Mouse (Mus musculus) MEL-GATA-1-ER (cell line): ENCODE measurements around the gene Acsbg2.

Experiments
- DNase-seq: peaks from one replicate; pipeline ENCODE4 v3.0.0-alpha.2; 2012; ENCODE audit warnings: low read depth; ENCODE audit errors: extremely low read depth

The Acsbg2 gene

DNA sequence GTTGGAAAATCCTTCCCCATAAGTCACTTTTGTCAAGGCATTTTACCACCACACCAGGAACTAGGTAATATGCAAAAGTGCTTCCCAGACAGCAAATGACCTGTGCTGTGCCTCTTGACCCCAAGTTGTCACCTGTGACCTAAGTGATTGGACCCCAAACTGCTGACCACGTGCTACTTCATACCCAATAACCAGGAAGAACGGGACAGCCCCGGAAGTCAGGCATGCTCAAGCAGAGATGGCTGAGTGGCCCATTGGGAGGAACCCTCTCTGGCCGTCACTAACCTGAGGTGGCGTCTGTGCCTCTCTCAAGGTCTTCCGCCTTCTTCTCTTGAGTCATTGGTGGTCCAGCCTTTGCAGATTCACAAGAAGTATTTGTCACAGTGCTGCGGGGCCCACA is 1.7 kb downstream of the Acsbg2 start:
- no peak for DNase-seq

DNA sequence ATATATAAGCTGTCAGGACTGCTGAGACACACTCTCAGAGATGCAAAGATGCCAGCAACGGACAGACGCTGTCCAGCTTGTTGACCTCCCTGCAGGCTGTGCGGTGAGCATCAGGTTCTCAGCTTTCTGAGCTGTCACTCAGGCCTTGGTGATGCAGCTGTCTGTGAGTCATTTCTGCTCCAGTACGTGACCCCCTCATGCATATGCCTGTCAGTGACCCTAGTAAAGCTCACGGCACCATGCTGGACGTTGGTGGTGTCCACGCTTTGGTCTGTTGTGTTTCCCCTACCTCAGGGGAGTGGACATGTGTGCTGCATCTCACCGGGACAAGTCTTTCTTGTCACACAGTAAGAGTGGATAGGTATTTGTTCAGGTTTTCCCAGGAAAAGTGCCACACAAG is 2.5 kb downstream of the Acsbg2 start:
- DNase-seq, result no peak

DNA sequence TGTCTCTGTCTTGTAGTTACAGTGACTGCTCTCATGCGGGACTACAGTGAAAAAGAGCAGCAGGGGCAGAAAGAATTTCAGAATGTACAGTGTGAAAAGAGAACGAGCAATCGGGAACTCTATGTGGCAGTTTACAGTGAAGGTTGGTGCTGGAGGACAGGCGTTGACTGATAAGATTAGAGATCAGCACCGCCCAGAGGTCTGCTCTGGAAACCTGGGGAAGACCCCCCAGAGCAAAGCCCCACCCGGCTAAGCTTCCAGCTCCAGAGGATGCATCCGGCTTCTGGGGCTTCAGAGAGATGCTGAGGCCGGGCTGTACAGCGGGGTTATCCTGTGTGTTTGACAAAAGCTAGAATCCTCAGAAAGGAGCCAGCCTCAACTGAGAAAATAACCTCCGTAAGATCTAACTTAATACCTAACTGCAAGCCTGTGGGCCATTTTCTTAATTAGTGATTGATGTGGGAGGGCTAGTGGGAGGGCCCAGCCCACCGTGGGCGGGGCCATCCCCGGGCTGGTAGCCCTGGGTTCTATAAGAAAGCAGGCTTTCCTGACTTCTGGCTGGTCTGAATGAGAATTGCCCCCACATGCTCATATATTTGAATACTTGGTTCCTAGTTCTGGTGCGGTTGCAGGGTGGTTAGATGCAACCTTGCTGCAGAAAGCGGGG is 3.8 kb downstream of the Acsbg2 start:
- DNase-seq, result no peak

DNA sequence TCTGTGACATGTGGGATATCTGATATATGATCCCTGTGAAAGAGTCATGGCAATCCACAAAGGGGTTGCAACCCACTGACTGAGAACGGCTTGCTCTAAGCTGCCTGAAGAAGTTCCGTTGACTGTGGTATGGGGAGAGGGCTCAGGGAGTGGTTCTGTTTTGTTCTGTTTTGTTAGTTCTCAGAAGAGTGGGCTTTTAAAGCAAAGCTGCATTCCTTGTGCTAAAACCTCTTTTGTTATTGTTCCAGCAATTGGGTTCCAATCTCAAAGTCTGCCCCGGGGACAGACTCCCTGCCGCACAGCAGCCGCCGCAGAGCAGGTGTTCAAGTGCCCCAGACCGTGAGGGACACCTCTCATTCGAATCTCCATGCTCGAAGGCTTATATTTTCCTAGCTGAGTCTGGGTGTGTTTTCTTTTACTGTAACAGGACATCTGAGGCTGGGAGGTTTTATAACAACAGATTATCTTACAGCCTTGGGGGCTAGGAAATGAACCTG is 4.7 kb downstream of the Acsbg2 start:
- DNase-seq, result no peak

DNA sequence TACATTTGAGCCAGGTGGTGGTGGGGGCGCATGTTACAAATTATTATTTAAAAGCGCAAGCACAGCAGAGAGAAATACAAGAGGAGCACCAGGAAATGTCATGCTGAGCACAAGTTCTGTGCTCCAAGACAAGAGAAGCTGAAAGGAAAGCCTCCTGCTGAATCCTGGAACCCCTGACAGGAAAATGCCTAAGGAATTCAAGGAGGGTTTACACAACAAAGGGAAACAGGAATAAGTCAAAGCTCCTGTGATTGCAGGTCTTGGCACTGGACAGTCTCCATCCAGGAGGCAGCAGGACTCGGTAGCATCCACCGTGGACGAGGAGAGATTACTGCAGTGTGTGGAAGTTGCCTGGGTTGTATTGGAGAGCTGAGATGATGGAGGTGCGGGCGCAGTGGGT is 8.2 kb downstream of the Acsbg2 start:
- DNase-seq, result no peak

DNA sequence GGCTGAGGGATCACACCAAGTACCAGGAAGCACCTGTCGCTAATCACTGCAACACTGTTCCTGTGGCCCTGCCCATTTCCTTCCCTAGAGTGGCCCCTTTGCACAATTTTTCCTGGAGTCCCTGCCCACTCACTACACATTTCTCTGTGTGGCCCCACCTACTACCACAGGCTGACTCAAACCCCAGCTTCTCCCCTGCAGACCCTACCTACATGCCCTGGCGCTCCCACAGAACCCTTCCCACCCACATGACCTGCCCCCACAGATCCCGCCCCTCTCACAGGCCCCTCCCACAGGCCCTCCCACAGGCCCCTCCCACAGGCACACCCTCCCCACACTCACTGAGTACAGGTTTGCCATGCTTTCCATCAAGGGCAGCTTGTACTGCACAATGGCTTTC is 13.1 kb downstream of the Acsbg2 start:
- DNase-seq, result no peak

DNA sequence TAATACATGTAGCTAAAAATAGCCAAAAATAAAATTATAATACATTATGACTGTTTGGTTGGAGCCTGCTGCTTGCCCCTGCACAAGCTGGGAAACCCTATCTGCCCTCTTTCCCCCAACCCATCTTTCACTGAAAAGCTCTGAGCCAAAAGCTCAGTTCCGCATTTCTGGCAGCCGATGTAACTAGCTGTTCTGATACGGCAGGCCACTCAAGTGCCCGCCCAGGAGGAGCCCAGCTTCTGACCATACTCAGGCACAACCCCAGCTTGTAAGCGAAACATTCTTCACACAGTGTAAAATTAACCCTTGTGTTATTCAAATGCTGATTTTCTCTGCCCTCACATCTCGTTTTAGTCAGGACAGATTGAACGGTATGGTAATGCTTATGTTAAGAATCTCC is 15.3 kb downstream of the Acsbg2 start:
- peak; percentile 77 for DNase-seq

DNA sequence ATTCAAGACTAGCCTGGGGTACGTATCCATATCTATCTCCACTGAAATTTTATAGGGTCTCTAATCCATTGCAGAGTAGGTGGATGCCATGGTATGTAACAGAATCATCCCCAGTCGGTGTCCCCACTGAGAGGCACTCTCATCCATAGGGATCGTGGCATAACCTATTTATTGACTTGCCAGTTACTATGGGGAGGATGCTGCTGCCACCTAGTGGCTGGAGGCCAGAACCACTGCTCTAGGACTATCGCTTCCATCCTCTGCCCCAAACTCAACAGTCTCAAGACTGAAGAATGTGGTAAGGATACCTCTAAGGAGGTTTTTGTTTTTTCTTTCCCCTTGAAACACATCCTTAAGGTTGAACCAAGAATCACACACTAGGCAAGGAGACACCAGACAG is 16.0 kb downstream of the Acsbg2 start:
- DNase-seq, result peak; percentile 66

DNA sequence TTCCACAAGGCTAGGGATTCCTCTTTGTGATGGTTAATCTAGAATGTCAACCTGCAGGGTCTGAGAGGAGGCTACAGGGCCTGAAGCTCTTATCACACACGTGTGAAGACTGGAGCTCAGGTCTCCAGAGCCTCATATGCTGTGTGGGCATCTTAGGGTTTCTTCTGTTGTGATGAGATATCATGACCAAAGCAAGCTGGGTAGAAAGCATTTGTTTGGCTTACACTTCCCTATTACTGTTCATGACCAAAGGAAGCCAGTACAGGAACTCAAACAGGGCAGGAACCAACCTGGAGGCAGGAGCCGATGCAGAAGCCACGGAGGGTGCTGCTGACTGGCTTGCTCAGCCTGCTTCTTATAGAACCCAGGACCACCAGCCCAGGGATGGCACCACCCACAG is 18.8 kb downstream of the Acsbg2 start:
- peak; percentile 59 for DNase-seq

DNA sequence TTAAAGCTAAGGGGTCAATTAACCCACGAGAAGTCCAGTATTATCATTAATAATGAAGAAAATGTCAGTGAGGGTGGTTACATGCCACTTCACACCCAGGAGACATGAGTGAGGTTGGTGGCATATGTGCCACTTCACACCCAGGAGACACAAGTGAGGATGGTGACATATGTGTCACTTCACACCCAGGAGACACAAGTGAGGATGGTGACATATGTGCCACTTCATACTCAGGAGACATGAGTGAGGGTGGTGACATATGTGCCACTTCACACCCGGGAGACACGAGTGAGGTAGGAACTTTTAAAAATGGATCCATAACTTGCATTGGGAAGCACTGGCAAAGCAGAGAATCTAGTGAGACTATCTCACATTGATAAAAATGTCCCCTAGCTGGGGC is 23.1 kb downstream of the Acsbg2 start:
- DNase-seq, result no peak

DNA sequence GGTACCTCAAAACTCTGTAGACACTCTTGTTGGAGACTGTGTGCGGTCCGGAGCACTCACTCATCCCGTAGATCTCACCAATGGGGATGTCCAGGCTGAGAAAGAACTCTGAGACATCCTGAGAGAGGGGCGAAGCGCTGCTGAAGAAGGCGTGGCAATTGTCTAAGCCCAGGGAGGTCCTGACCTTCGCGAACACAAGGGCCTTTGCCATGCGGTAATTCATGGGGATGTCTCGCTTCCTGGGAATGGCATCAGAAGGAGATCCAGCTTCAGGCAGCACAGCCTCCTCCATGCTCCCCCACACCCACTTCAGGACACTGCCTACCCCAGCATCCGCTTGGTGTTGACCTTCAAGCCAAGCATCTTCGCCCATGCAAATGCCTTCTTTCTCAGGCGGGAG is 24.5 kb downstream of the Acsbg2 start:
- DNase-seq, result no peak

DNA sequence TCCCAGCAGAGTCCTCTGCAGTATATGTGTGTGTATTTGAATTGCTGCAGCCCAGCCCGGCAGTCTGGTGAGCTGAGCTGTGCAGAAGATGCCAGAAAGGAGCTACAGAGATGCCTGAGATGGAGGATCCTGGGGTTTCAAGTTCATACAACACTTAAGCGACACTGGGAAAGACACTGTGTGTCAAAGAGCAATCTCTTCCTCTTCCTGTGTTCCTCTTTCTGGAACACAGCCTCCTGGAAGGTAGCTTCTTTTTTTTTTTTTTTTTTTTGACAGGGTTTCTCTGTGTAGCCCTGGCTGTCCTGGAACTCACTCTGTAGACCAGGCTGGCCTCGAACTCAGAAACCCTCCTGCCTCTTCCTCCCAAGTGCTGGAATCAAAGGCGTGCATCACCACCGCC is 25.5 kb downstream of the Acsbg2 start:
- DNase-seq, result no peak

DNA sequence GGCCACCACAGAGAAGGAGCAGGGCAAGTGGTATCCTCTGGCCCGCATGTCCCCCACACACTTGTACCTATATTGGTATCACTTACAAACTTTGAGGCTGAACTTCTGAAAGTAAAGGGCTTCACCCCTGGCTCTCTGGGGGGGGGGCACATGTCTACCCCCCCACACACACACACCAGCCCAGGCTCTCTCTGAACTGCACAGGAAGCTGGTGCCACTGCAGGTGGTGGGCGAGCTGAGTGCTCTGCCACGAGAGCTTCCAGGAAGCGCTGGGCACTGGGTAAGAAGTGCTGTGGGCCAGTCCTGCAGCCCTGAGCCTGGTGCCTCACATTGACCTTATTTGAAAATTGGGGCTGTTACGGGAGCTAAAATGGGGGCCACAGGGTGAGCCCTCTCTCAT is 30.6 kb downstream of the Acsbg2 start:
- DNase-seq, result no peak

DNA sequence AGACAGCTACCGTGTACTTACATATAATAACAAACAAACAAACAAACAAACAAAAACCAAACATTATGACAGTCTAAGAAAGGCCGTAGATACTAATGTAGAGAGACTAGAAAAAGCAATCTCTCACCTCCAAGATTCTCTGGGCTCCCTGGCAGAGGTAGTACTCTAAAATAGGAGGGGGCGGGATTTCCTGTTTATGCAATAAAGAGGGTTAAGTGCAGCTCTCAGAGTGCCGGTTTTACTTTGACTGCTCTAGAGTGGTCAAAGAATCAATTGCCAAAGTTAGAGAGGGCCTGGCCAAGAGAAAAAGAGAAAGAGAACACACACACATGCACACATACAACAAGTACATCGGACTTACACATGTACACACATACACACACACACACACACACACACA is 32.1 kb downstream of the Acsbg2 start:
- no peak for DNase-seq

DNA sequence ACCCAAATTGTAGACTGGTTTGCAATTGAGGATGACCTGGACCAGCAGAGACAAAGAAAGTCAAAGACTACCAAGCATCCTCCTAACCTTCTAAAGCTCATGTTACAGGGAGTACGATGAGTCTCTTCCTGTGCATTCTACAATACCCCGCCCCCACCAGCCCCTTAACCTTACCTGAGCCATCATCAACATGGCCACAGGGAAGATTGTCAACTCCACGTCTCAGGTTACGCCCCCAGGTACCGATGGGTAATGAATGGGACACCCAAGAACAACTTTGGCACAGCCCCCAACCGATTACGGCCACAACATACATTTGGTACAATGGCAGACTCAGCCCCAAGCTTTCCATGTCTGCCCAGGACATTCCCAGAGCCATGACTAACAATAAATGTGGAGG is 33.7 kb downstream of the Acsbg2 start:
- no peak for DNase-seq

DNA sequence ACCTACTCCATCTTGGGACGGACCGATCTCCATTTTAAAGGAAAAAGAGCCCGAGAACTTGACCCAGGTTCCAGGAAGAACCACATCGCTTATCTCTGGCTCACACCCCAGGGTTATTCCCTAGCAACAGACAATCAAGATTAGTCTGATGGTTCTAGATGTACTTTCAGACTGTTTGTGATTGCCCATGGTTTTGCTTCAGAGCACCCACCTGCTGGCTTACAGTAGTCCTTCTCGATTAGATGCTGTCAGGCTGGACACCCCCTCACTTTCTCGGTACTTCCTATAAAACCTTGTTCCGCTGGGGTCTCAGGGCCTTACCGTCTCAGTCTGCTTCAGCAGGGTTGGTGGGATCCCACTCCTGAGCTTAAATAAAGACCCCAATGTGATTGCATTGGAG is 37.9 kb downstream of the Acsbg2 start:
- no peak for DNase-seq

DNA sequence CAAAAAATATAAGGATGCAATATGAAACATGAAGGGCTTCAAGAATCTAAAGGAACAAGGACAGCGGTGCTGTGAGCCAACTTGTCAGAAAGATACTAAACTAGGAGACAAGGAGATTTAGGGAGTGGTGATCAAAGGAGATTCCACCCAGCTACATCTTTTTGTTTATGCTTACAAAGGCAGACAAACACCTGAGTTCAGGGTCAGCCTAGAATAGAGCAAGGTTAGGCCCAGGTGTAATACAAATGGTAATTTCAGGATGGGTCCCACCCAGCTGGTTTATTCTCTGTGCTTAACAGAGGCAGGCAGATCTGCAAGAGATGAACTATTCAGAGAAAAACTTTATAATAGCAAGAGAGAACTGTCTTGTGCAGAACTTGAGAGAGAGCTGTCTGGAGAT is 40.9 kb downstream of the Acsbg2 start:
- DNase-seq, result no peak

DNA sequence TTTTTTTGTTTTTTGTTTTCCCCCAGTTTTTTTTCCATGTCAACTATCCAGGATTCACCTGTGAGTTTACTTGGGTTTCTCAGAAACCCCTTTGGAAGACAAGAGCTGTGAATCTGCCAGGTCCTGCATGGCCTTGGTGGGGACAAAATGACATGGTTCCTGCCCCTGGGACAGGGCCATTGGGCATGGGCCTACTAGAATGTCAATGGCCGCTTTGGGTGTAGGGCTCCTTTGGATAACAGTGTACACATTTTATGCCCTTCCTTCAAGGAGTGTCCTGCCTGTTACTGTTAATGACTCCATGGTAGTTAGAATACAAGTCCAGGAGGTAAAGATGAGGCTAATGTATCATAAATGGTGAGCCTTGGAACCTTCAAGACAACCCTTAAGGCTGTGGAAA is 41.3 kb downstream of the Acsbg2 start:
- DNase-seq, result no peak

DNA sequence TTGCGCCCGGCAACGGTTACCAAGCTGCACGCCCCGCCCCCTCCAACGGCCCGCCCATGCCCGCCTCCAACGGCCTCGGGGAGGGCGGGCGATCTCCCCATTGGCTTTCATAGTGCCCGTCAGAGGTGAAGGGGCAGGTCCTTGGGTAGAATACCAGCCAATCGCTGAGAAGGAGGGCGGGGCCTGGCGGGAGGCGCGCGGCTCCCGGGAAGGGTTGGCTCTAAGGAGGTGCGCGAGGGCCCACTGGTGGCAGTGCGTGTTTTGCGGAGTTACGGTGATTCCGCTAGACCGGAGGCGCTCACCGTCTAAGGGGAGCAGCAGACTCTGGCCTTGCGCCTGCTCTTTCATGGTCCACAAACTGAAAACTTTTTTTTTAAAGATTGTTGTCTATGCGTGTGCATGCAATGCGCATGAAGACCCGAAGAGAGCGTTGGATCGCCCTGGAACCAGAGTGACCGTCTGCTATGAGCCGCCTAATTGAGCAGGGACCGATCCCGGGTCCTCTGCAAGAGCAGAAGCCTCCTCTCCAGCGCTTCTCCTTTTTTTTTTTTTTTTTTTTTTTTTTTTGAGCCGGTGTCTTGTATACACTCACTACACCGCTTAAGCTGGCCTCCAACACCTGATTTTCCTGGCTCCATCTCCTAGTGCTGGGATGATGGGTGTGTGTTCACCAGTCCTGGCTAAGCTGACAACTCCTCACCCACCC is 43.0 kb downstream of the Acsbg2 start:
- peak; percentile 88 for DNase-seq

DNA sequence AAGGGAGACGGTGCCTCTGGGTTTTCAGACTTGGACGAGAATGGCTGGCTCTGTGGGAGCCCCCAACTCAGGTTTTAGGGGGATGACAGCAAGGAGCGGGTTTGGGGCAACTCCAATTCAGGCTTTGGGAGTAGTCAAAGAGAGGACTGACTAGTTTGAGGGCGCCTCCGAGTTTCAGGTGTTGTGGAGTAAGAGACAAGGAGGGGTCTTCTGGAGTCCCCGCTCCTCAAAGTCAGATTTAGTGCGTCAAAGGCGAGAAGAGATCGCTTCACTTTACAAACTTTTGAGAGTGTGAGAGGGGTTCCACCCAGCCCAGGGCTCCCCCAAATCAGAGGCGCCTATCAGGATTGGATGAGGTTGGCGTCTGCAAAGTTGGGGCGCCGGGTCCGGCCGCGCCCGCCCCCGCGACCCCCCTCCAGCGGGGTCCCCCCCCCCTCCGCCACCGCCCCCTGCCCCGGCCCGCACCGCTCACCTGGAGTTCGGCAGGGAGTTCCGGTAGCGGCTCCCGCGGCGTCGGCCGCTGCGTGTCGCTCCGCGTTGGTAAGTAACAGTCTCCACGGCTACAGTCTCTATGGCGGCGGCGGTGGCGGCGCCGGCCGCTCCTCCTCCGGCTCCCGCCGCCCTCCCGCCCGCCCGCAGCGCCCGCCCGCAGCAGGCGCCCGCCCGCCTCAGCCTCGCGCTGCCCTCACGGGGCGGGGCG is 43.7 kb downstream of the Acsbg2 start, which contains the start of gene Rfx2:
Rfx2 (minus strand) TSS at position 603 of the 700 bp plus-strand sequence.
- no peak for DNase-seq

DNA sequence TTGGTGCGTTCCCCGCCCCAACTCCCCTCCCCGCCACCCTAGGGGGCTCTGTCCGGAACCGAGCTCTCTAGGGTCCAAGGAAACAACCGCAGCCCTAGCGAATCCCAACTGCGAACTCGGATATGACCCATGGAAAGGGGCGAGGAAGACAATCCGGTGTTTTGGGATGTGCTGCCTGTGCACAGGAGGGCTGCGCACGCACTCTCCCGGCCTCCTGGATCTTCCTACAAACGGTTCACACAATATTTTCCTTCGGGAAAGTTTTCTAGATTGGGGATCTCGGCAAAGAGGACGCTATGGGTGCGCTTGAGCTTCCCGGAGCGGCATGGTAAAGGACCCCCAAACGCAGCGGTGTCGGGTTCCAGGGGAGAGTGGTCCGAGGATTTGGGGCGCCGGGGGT is 44.5 kb downstream of the Acsbg2 start:
- peak; percentile 28 for DNase-seq

DNA sequence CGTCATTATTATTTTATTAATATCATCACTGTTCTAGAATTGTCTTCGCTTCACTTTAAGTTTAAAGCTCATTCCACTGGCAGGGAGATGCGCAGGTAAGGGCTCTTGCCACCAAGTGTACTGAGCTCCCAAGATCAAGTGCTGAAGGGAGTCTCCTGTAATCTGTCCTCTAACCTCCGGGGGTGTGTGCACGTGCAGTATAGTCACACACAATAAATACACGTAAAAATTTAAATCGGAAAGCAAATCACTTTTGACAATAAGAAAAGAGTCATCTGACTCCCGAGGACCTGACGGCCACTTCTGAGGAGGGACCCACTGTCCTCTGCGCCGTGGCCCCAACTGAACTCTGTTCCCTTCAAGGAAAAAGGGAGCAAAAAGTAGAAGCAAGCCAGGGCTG is 45.1 kb downstream of the Acsbg2 start:
- no peak for DNase-seq
